Comparison of ENCODE assay signal across 16 mouse cellular contexts in genomic region chr14:30103946-30104536, GRCm38 (mm10).
DNase-seq lines count a peak whose midpoint lies in the region; ATAC-seq and TF ChIP-seq lines count a peak whose summit lies in the region.
"Had no signal": no experiment of that assay in that cellular context is flagged by ENCODE, and none has a peak within 500 bp of the region (broad histone marks: within the 10 kb centered on the region; RNA-seq: fewer than 3 reads in every experiment).

No protein-coding gene starts in this region.

- no peak for DNase-seq in heart, adult 2 months
- peak; percentile 15 for DNase-seq in lung, embryonic 14.5 days
- no peak for DNase-seq in lung, adult 2 months
- peak; percentile 23 for DNase-seq in liver, postnatal 0 days
- DNase-seq in thymus, postnatal 14 days = peak; percentile 84
- no peak for DNase-seq in gastrocnemius, postnatal 25 days
- DNase-seq in kidney, adult 8-10 months = no peak
- DNase-seq: adrenal gland, adult 2 months; gastrocnemius, postnatal 10 days; kidney, adult 11 months; kidney, postnatal 4 days had no signal

- TF ChIP-seq POLR2A in heart, adult 2 months (IDR thresholded peaks at IDR 0.05; ENCODE audit: insufficient read depth, low read depth, low read length) = no peak
- no peak for TF ChIP-seq POLR2A in lung, adult 2 months (IDR thresholded peaks at IDR 0.05; ENCODE audit: borderline replicate concordance, extremely low read depth, low read depth, low read length)

- H3K9ac ChIP-seq in heart, embryonic 12.5 days = 0 out of 2 replicates have a peak overlapping the region, but pooled peaks have one; percentile 37
- H3K9ac ChIP-seq in heart, adult 2 months (ENCODE audit: low read depth, low read length) = no peak overlapping the region
- H3K9ac ChIP-seq in lung, embryonic 14.5 days = no peak overlapping the region
- H3K9ac ChIP-seq in liver, postnatal 0 days (replicated peaks) = no peak overlapping the region; the same call in 1 of the 2 replicates
- H3K9ac ChIP-seq: embryonic facial prominence, embryonic 13.5 days; forebrain, embryonic 15.5 days; limb, embryonic 15.5 days had no signal

- H3K4me2 ChIP-seq in heart, embryonic 12.5 days = no peak overlapping the region
- H3K4me2 ChIP-seq in lung, embryonic 14.5 days = no peak overlapping the region
- H3K4me2 ChIP-seq in liver, postnatal 0 days (ENCODE audit: low read depth, low read length) = no peak overlapping the region
- H3K4me2 ChIP-seq: embryonic facial prominence, embryonic 13.5 days; forebrain, embryonic 15.5 days; limb, embryonic 15.5 days had no signal

- H3K9me3 ChIP-seq in heart, embryonic 12.5 days (replicated peaks) = no peaks in the 10 kb centered on the region
- H3K9me3 ChIP-seq in lung, embryonic 14.5 days (ENCODE audit: low read depth, low read length) = no peaks in the 10 kb centered on the region
- no peaks in the 10 kb centered on the region for H3K9me3 ChIP-seq in liver, postnatal 0 days (ENCODE audit: low read length)
- H3K9me3 ChIP-seq: embryonic facial prominence, embryonic 13.5 days; forebrain, embryonic 15.5 days; limb, embryonic 15.5 days; midbrain, embryonic 10.5 days had no signal

- no peak overlapping the region for H3K4me3 ChIP-seq in heart, embryonic 12.5 days
- H3K4me3 ChIP-seq in heart, adult 2 months = no peak overlapping the region
- H3K4me3 ChIP-seq in lung, embryonic 14.5 days (ENCODE audit: low read depth, low read length) = no peak overlapping the region
- no peak overlapping the region for H3K4me3 ChIP-seq in lung, adult 2 months (replicated peaks; ENCODE audit: extremely low read depth, low read depth, low read length)
- no peak overlapping the region for H3K4me3 ChIP-seq in liver, postnatal 0 days (ENCODE audit: low read depth, low read length)
- H3K4me3 ChIP-seq: embryonic facial prominence, embryonic 13.5 days; forebrain, embryonic 15.5 days; limb, embryonic 15.5 days; midbrain, embryonic 10.5 days had no signal

- WGBS in heart, embryonic 12.5 days = 41% methylated on average over 8 of the region's 8 CpGs
- WGBS in heart, adult 2 months = 49% methylated on average over 8 of the region's 8 CpGs
- 41% methylated on average over 8 of the region's 8 CpGs for WGBS in lung, embryonic 14.5 days
- WGBS in lung, adult 2 months = 35% methylated on average over 8 of the region's 8 CpGs
- 54% methylated on average over 8 of the region's 8 CpGs for WGBS in liver, postnatal 0 days (ENCODE audit: insufficient replicate concordance)

- H3K27me3 ChIP-seq in heart, embryonic 12.5 days (replicated peaks) = 0 out of 2 replicates have a peak, but pooled peaks cover 3% of the 10 kb centered on the region
- H3K27me3 ChIP-seq in heart, adult 2 months (ENCODE audit: control insufficient read depth, insufficient read depth, low read length) = no peaks in the 10 kb centered on the region
- H3K27me3 ChIP-seq in lung, embryonic 14.5 days (ENCODE audit: insufficient read depth, low read length) = no peaks in the 10 kb centered on the region
- H3K27me3 ChIP-seq in liver, postnatal 0 days (ENCODE audit: insufficient read depth, low read length) = no peaks in the 10 kb centered on the region
- H3K27me3 ChIP-seq: embryonic facial prominence, embryonic 13.5 days; forebrain, embryonic 15.5 days; limb, embryonic 15.5 days had no signal

- TF ChIP-seq CTCF in heart, adult 2 months (IDR thresholded peaks at IDR 0.05) = no peak
- no peak for TF ChIP-seq CTCF in lung, embryonic 14.5 days (IDR thresholded peaks at IDR 0.05; ENCODE audit: low read depth)
- TF ChIP-seq CTCF in lung, adult 2 months (IDR thresholded peaks at IDR 0.05; ENCODE audit: insufficient read depth, low read length) = no peak
- TF ChIP-seq CTCF in liver, postnatal 0 days (IDR thresholded peaks at IDR 0.05; ENCODE audit: low read depth) = peak; percentile 14; the same call in 1 of the 2 replicates

- no peaks in the 10 kb centered on the region for H3K79me2 ChIP-seq in heart, adult 2 months (replicated peaks; ENCODE audit: control insufficient read depth, insufficient read depth, low read length)

- ATAC-seq in heart, embryonic 12.5 days (ENCODE audit: insufficient number of reproducible peaks, low FRiP score) = peak; percentile 45; the same call in 1 of the 2 replicates
- no peak; the same call in 1 of the 2 replicates for ATAC-seq in lung, embryonic 14.5 days (ENCODE audit: insufficient read depth)
- ATAC-seq in liver, postnatal 0 days = peak; percentile 40
- ATAC-seq: forebrain, embryonic 15.5 days had no signal

- peaks cover 19% of the 10 kb centered on the region for H3K4me1 ChIP-seq in heart, embryonic 12.5 days (replicated peaks)
- H3K4me1 ChIP-seq in heart, adult 2 months (ENCODE audit: control insufficient read depth, insufficient read depth, low read length) = no peaks in the 10 kb centered on the region
- H3K4me1 ChIP-seq in lung, embryonic 14.5 days (ENCODE audit: insufficient read depth) = no peaks in the 10 kb centered on the region
- H3K4me1 ChIP-seq in lung, adult 2 months (ENCODE audit: control insufficient read depth, insufficient read depth, low read length) = no peaks in the 10 kb centered on the region
- H3K4me1 ChIP-seq in liver, postnatal 0 days (ENCODE audit: insufficient read depth) = peaks cover 10% of the 10 kb centered on the region; the same call in 1 of the 2 replicates
- H3K4me1 ChIP-seq: embryonic facial prominence, embryonic 13.5 days; limb, embryonic 15.5 days; midbrain, embryonic 10.5 days had no signal

- H3K36me3 ChIP-seq in heart, embryonic 12.5 days = peaks cover 6% of the 10 kb centered on the region; the same call in 1 of the 2 replicates
- H3K36me3 ChIP-seq in heart, adult 2 months (ENCODE audit: control insufficient read depth, insufficient read depth, low read length) = no peaks in the 10 kb centered on the region
- H3K36me3 ChIP-seq in lung, embryonic 14.5 days (ENCODE audit: insufficient read depth) = no peaks in the 10 kb centered on the region
- H3K36me3 ChIP-seq in liver, postnatal 0 days (replicated peaks; ENCODE audit: insufficient read depth, low read length) = no peaks in the 10 kb centered on the region
- H3K36me3 ChIP-seq: forebrain, embryonic 15.5 days; limb, embryonic 15.5 days; midbrain, embryonic 10.5 days had no signal

- intact Hi-C loops in heart, adult 2 months (cut with DNase I) = no loop called here

- TF ChIP-seq EP300 in heart, adult 2 months (IDR thresholded peaks at IDR 0.05; ENCODE audit: insufficient read depth, low read depth, low read length) = no peak
- TF ChIP-seq EP300 in liver, postnatal 0 days (IDR thresholded peaks at IDR 0.05; ENCODE audit: low read depth) = no peak

- no peak overlapping the region for H3K27ac ChIP-seq in heart, embryonic 12.5 days (ENCODE audit: poor library complexity, severe bottlenecking)
- no peak overlapping the region for H3K27ac ChIP-seq in heart, adult 2 months
- no peak overlapping the region for H3K27ac ChIP-seq in lung, embryonic 14.5 days (ENCODE audit: low read depth)
- no peak overlapping the region for H3K27ac ChIP-seq in liver, postnatal 0 days (ENCODE audit: low read depth)
- H3K27ac ChIP-seq: embryonic facial prominence, embryonic 13.5 days; limb, embryonic 15.5 days had no signal

Comparison
In these comparisons a context has a peak if more than half of its experiments do, and no peak if none do; other contexts are left out.
1. DNase-seq: peak in lung, embryonic 14.5 days (single experiment), liver, postnatal 0 days (single experiment) and thymus, postnatal 14 days (single experiment); none in heart, adult 2 months (0 of 2), lung, adult 2 months (single experiment), gastrocnemius, postnatal 25 days (single experiment) and kidney, adult 8-10 months (0 of 2).